Comparison of ENCODE assay signal across 29 mouse cellular contexts in the genomic region with DNA sequence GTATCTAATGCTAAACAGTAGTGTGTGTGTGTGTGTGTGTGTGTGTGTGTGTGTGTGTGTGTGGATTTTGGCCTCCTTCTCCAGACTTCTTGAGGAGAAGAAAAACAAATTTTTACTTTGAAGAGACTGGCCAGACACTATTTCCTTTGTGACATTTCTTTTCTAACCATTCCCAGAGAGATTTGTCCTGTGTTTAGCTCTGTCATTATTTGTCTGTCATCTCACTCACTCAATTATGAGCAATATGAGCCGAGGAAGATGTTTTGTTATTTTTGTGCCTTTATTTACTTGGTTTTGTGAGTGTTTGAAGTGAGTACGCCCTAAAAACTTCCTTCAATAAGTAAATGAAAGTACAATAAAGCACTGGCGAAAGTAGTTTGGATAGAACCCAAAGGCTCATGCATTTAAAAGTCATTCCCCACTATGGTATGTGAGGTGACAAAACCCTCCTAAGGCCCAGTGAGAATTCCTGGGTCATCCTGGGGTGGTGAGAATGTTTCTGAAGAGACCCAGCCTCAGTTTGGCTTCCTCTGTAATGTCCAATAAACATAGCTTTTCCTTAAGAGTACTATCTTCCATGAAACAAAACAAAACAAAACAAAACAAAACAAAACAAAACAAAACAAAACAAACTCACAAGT. TPM values are rescaled to one million over a fixed set of nuclear protein-coding genes. Genes with fewer than 3 reads are reported as not detected.
DNase-seq lines count a peak whose midpoint lies in the region; ATAC-seq and TF ChIP-seq lines count a peak whose summit lies in the region.
"Had no signal": no experiment of that assay in that cellular context is flagged by ENCODE, and none has a peak within 500 bp of the region (broad histone marks: within the 10 kb centered on the region; RNA-seq: fewer than 3 reads in every experiment).

No protein-coding gene starts in this region.

- H3K9me3 ChIP-seq in lung, embryonic 15.5 days: no peaks in the 10 kb centered on the region
- H3K9me3 ChIP-seq in lung, postnatal 0 days (ENCODE audit: low read length): no peaks in the 10 kb centered on the region
- H3K9me3 ChIP-seq: embryonic facial prominence, embryonic 12.5 days; embryonic facial prominence, embryonic 15.5 days; heart, embryonic 10.5 days; heart, embryonic 13.5 days had no signal

- no peak for DNase-seq in lung, adult 18-20 months
- peak; percentile 11 for DNase-seq in lung, postnatal 0 days (ENCODE audit: low spot score)
- DNase-seq in lung, postnatal 10 days: peak; percentile 6
- DNase-seq in gastrocnemius, postnatal 14 days: no peak
- DNase-seq in right cerebral cortex, postnatal 36 days (ENCODE audit: low spot score in 2 of 2): no peak
- DNase-seq: adrenal gland, adult 2 months; adrenal gland, postnatal 14 days; cerebellum, adult 11 months; cerebellum, adult 2 months; cerebellum, adult 9-11 months; cerebellum, postnatal 25 days; forebrain, postnatal 0 days; gastrocnemius, postnatal 36 days; heart, adult 2 months; heart, postnatal 14 days; heart, postnatal 4 days had no signal

- TF ChIP-seq EP300 in lung, postnatal 0 days (IDR thresholded peaks at IDR 0.05): no peak

- H3K4me3 ChIP-seq in lung, embryonic 15.5 days: no peak overlapping the region
- no peak overlapping the region for H3K4me3 ChIP-seq in lung, postnatal 0 days (ENCODE audit: low read depth, low read length)
- H3K4me3 ChIP-seq: embryonic facial prominence, embryonic 12.5 days; embryonic facial prominence, embryonic 15.5 days; heart, adult 2 months; heart, embryonic 10.5 days; heart, embryonic 13.5 days had no signal

- no peak overlapping the region for H3K4me2 ChIP-seq in lung, embryonic 15.5 days
- H3K4me2 ChIP-seq in lung, postnatal 0 days (replicated peaks; ENCODE audit: low read depth, low read length): no peak overlapping the region
- H3K4me2 ChIP-seq: embryonic facial prominence, embryonic 12.5 days; embryonic facial prominence, embryonic 15.5 days; heart, embryonic 13.5 days; hindbrain, embryonic 14.5 days had no signal

- ATAC-seq in lung, embryonic 15.5 days (ENCODE audit: borderline replicate concordance, extremely low read depth, low FRiP score, low TSS enrichment): peak; percentile 87
- no peak for ATAC-seq in lung, postnatal 0 days
- ATAC-seq: CD4-positive, CD25-positive, alpha-beta regulatory T cell, adult 4 months; forebrain, embryonic 14.5 days had no signal

- H3K4me1 ChIP-seq in lung, embryonic 15.5 days: no peaks in the 10 kb centered on the region
- no peaks in the 10 kb centered on the region for H3K4me1 ChIP-seq in lung, postnatal 0 days (ENCODE audit: insufficient read depth, low read depth, low read length)
- H3K4me1 ChIP-seq: embryonic facial prominence, embryonic 12.5 days; embryonic facial prominence, embryonic 15.5 days; heart, embryonic 10.5 days; heart, embryonic 13.5 days had no signal

- H3K27ac ChIP-seq in lung, embryonic 15.5 days: peak overlapping the region; percentile 41; the same call in 1 of the 2 replicates
- H3K27ac ChIP-seq in lung, postnatal 0 days (ENCODE audit: low read length): no peak overlapping the region
- H3K27ac ChIP-seq: embryonic facial prominence, embryonic 12.5 days; embryonic facial prominence, embryonic 15.5 days; heart, adult 2 months; heart, embryonic 10.5 days; heart, embryonic 13.5 days; hindbrain, embryonic 14.5 days had no signal

- TF ChIP-seq CTCF in lung, postnatal 0 days (IDR thresholded peaks at IDR 0.05): no peak

- no peak overlapping the region for H3K9ac ChIP-seq in lung, embryonic 15.5 days
- H3K9ac ChIP-seq in lung, postnatal 0 days (replicated peaks; ENCODE audit: low read depth): no peak overlapping the region
- H3K9ac ChIP-seq: embryonic facial prominence, embryonic 12.5 days; embryonic facial prominence, embryonic 15.5 days; forebrain, postnatal 0 days; heart, embryonic 13.5 days; hindbrain, embryonic 14.5 days had no signal

- no peaks in the 10 kb centered on the region for H3K36me3 ChIP-seq in lung, embryonic 15.5 days
- H3K36me3 ChIP-seq in lung, postnatal 0 days (ENCODE audit: insufficient read depth, low read length): no peaks in the 10 kb centered on the region
- H3K36me3 ChIP-seq: embryonic facial prominence, embryonic 12.5 days; embryonic facial prominence, embryonic 15.5 days; heart, embryonic 10.5 days; heart, embryonic 13.5 days had no signal

- no peaks in the 10 kb centered on the region for H3K27me3 ChIP-seq in lung, embryonic 15.5 days
- H3K27me3 ChIP-seq in lung, postnatal 0 days (replicated peaks; ENCODE audit: insufficient read depth, low read length): no peaks in the 10 kb centered on the region
- H3K27me3 ChIP-seq: embryonic facial prominence, embryonic 12.5 days; embryonic facial prominence, embryonic 15.5 days; heart, embryonic 13.5 days had no signal

- WGBS in lung, embryonic 15.5 days: 26% methylated on average over 3 of the region's 3 CpGs
- WGBS in lung, postnatal 0 days: 36% methylated on average over 3 of the region's 3 CpGs

- intact Hi-C loops in gastrocnemius, postnatal 14 days (cut with DNase I; ENCODE audit: low total_unique reads): no loop called here

RNA-seq across cellular contexts. Expression of a gene that starts 52.1 kb away (rescaled TPM):
- polyA plus RNA-seq in lung, embryonic 15.5 days (2015; fragmentation: Nextera tagmentation; extraction: Ambion mirVana): 0.07 TPM in 1 of 2 replicates, not detected in the other
- polyA plus RNA-seq in lung, postnatal 0 days (2015; fragmentation: Nextera tagmentation; extraction: Ambion mirVana): not detected in 2 replicates
- total RNA-seq in gastrocnemius, postnatal 14 days (2021): not detected
- total RNA-seq: adrenal gland, postnatal 14 days; common myeloid progenitor, adult 5-6 weeks; gastrocnemius, adult 8-10 months; granulocyte monocyte progenitor cell, adult 5-6 weeks; heart, adult 2 months; heart, postnatal 14 days; MEL had no signal
- polyA plus RNA-seq: adrenal gland, adult 2 months; C2C12; CD4-positive, CD25-positive, alpha-beta regulatory T cell, adult 4 months; heart, adult 2 months; heart, embryonic 10.5 days had no signal

Comparison
In these comparisons a context has a peak if more than half of its experiments do, and no peak if none do; other contexts are left out.
1. DNase-seq: peak in lung, postnatal 0 days (single experiment) and lung, postnatal 10 days (single experiment); none in lung, adult 18-20 months (0 of 2), gastrocnemius, postnatal 14 days (single experiment) and right cerebral cortex, postnatal 36 days (0 of 2).